Mouse (Mus musculus) lung, adult 2 months (tissue): ENCODE measurements around the gene Ptger4.

Experiments used
- CTCF ChIP-seq: fragments of 200-500 bp; IDR thresholded peaks from 2 replicates; pipeline ENCODE4 v1.5.1; 2011; ENCODE audit warnings: mild to moderate bottlenecking, low read length, control low read depth; ENCODE audit not compliant: insufficient read depth
- POLR2A ChIP-seq: fragments of 200-500 bp; IDR thresholded peaks from 2 replicates; pipeline ENCODE4 v1.6.1; 2011; ENCODE audit warnings: low read depth, mild to moderate bottlenecking, control low read depth, low read length, borderline replicate concordance; ENCODE audit errors: extremely low read depth

DNA sequence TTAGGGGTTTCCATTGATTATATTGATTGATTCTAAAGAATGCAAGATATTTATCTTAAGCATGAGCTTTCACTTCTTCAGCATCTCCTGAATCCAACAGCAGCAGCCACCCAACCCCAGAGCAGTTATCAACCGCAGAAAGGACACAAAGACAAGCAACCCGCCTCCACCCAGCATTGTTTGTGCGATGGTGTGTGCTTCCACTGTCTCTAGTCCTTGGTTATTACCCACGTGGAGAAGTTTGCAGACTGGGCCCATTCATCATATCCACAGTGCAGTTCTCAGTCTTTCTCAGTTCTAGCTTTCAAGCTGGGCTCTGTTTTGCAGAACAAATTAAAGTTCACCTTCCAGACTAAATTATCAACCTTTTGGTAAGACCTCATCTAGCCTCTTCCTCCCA, 4.6 kb downstream of the Ptger4 start:
- TF ChIP-seq CTCF: no peak
- no peak for TF ChIP-seq POLR2A
